Mouse (Mus musculus) lung, postnatal 0 days (tissue): ENCODE measurements at regions not wholly inside any gene's neighbourhood (a gene's known extent, or its start where the extent isn't known, plus 50 kb on each side); places are given as distances from the start of the nearest gene placed in this dataset.

Source experiments
- CTCF ChIP-seq: IDR thresholded peaks from 2 replicates; pipeline ENCODE4 v1.5.1; 2016; ENCODE audit warnings: antibody characterized with exemption, mild to moderate bottlenecking
- EP300 ChIP-seq: IDR thresholded peaks from 2 replicates; pipeline ENCODE4 v1.6.1; 2016; ENCODE audit warnings: antibody characterized with exemption, mild to moderate bottlenecking, control low read depth

- TF ChIP-seq CTCF (no peak), EP300 (no peak)
Observed at GRCm38 (mm10) chr15:17180164-17180563, 451.6 kb downstream of the Cdh9 start.
